Mouse (Mus musculus) thymus, postnatal 0 days (tissue): ENCODE measurements at regions not wholly inside any gene's neighbourhood (a gene's known extent, or its start where the extent isn't known, plus 50 kb on each side); places are given as distances from the start of the nearest gene placed in this dataset.

Experiments
- DNase-seq: peaks from one replicate; pipeline ENCODE4 v3.0.0-alpha.2; 2015; ENCODE audit warnings: low spot score

- no peak for DNase-seq
Observed at GRCm38 (mm10) chr13:47298010-47298409, 175.6 kb downstream of the Rnf144b start.

GRCm38 (mm10) chr13:47300486-47300885 lies 178.0 kb downstream of the Rnf144b start:
- DNase-seq = no peak

- no peak for DNase-seq
Observed at GRCm38 (mm10) chr13:47301070-47301469, 178.6 kb downstream of the Rnf144b start.

- DNase-seq = no peak
Observed at GRCm38 (mm10) chr13:47309492-47309891, 187.0 kb downstream of the Rnf144b start.

- DNase-seq = no peak
Observed at GRCm38 (mm10) chr13:47310751-47311202, 188.3 kb downstream of the Rnf144b start.

GRCm38 (mm10) chr13:47319549-47319948 lies 197.1 kb downstream of the Rnf144b start:
- no peak for DNase-seq

- no peak for DNase-seq
Observed at GRCm38 (mm10) chr13:47321876-47322275, 199.4 kb downstream of the Rnf144b start.

GRCm38 (mm10) chr13:47335996-47336684 lies 213.7 kb downstream of the Rnf144b start:
- no peak for DNase-seq

GRCm38 (mm10) chr13:47336865-47337441 lies 214.5 kb downstream of the Rnf144b start:
- DNase-seq = no peak

GRCm38 (mm10) chr13:47339411-47339810 lies 217.0 kb downstream of the Rnf144b start:
- no peak for DNase-seq

GRCm38 (mm10) chr13:47342361-47342760 lies 219.9 kb downstream of the Rnf144b start:
- no peak for DNase-seq

GRCm38 (mm10) chr13:47345576-47345975 lies 223.1 kb downstream of the Rnf144b start:
- DNase-seq = no peak

GRCm38 (mm10) chr13:47347835-47348234 lies 225.4 kb downstream of the Rnf144b start:
- DNase-seq = no peak

GRCm38 (mm10) chr13:47348517-47349145 lies 226.2 kb downstream of the Rnf144b start:
- DNase-seq = peak; percentile 9

- no peak for DNase-seq
Observed at GRCm38 (mm10) chr13:47354446-47354845, 232.0 kb downstream of the Rnf144b start.

- DNase-seq = no peak
Observed at GRCm38 (mm10) chr13:47355169-47355568, 232.7 kb downstream of the Rnf144b start.

- DNase-seq = no peak
Observed at GRCm38 (mm10) chr13:47358986-47359385, 236.5 kb downstream of the Rnf144b start.

- no peak for DNase-seq
Observed at GRCm38 (mm10) chr13:47365776-47366175, 243.3 kb downstream of the Rnf144b start.

GRCm38 (mm10) chr13:47368041-47368823 lies 245.8 kb downstream of the Rnf144b start:
- no peak for DNase-seq

- no peak for DNase-seq
Observed at GRCm38 (mm10) chr13:47374583-47374982, 252.1 kb downstream of the Rnf144b start.

- DNase-seq = no peak
Observed at GRCm38 (mm10) chr13:47391023-47391422, 268.6 kb downstream of the Rnf144b start.
